Mouse (Mus musculus) CH12.LX (cell line): Measurements from ENCODE around the gene Snrnp200.

ENCODE experiments used
- BHLHE40 ChIP-seq: IDR thresholded peaks from 2 replicates; pipeline ENCODE4 v1.6.1; 2011; ENCODE audit warnings: mild to moderate bottlenecking, low read depth, low read length, improper control_type of control experiment
- CHD2 ChIP-seq: IDR thresholded peaks from 2 replicates; pipeline ENCODE4 v1.6.1; 2011; ENCODE audit warnings: low read length, improper control_type of control experiment
- CTCF ChIP-seq, 2 experiments: IDR thresholded peaks in 1 of 2; conservative IDR thresholded peaks in 1 of 2; 2 replicates each; pipeline ENCODE4 v1.5.1; 2011 to 2012; ENCODE audit warnings: low read depth in 2 of 2, low read length in 2 of 2, improper control_type of control experiment in 1 of 2, inconsistent platforms in 1 of 2, mild to moderate bottlenecking in 1 of 2, moderate library complexity in 1 of 2
- E2F4 ChIP-seq: IDR thresholded peaks from 2 replicates; pipeline ENCODE4 v1.6.1; 2011; ENCODE audit warnings: low read depth, low read length, improper control_type of control experiment; ENCODE audit not compliant: insufficient replicate concordance
- EP300 ChIP-seq: IDR thresholded peaks from 2 replicates; pipeline ENCODE4 v1.6.1; 2011; ENCODE audit warnings: low read length, improper control_type of control experiment
- GABPA ChIP-seq: IDR thresholded peaks from 2 replicates; pipeline ENCODE4 v1.6.1; 2012; ENCODE audit warnings: low read depth, low read length, improper control_type of control experiment, inconsistent platforms; ENCODE audit not compliant: insufficient replicate concordance
- MAX ChIP-seq: IDR thresholded peaks from 2 replicates; pipeline ENCODE4 v1.6.1; 2011; ENCODE audit warnings: low read length, improper control_type of control experiment
- POLR2A ChIP-seq: IDR thresholded peaks from 2 replicates; pipeline ENCODE4 v1.6.1; 2011; ENCODE audit warnings: low read depth, mild to moderate bottlenecking, improper control_type of control experiment, low read length
- TBP ChIP-seq: conservative IDR thresholded peaks from 2 replicates; pipeline ENCODE4 v1.6.1; 2011; ENCODE audit warnings: low read depth, low read length, improper control_type of control experiment
- TCF12 ChIP-seq: IDR thresholded peaks from 2 replicates; pipeline ENCODE4 v1.6.1; 2014; ENCODE audit warnings: low read depth, mild to moderate bottlenecking, inconsistent platforms, low read length, improper control_type of control experiment
- USF2 ChIP-seq: conservative IDR thresholded peaks from 2 replicates; pipeline ENCODE4 v1.6.1; 2011; ENCODE audit warnings: low read depth, low read length, improper control_type of control experiment
- ZC3H11A ChIP-seq: IDR thresholded peaks from 2 replicates; pipeline ENCODE4 v1.6.1; 2012; ENCODE audit warnings: low read depth, mild to moderate bottlenecking, inconsistent platforms, low read length, improper control_type of control experiment
- ZKSCAN1 ChIP-seq: IDR thresholded peaks from 2 replicates; pipeline ENCODE4 v1.6.1; 2012; ENCODE audit warnings: low read depth, inconsistent platforms, low read length, improper control_type of control experiment, borderline replicate concordance

- TF ChIP-seq TBP (peak; percentile 97), TCF12 (peak; percentile 86), GABPA (no peak), E2F4 (no peak; the same call in 1 of the 2 replicates), BHLHE40 (no peak), POLR2A (peak; percentile 89), EP300 (no peak), USF2 (no peak), MAX (no peak), CTCF (conservative IDR thresholded peaks at IDR 0.05 in 1 of 2, IDR thresholded peaks at IDR 0.05 in 1 of 2; ENCODE audit: low read depth in 2 of 2, low read length in 2 of 2) (no peak), CHD2 (peak; percentile 94), ZC3H11A (no peak), ZKSCAN1 (no peak)
Measured at GRCm38 (mm10) chr2:127182598-127183381, 25.4 kb upstream of the Snrnp200 start.
